Mouse (Mus musculus): ENCODE measurements around the gene Ercc1. TPM values are rescaled to one million over a fixed set of nuclear protein-coding genes. Genes with fewer than 3 reads are reported as not detected.
A peak's percentile ranks its signal among the peaks of the same experiment; 100 is the strongest.

Gene Ercc1
- total RNA-seq, 2 experiments from 2014 or later = 26.7 to 28.7 TPM

- peak; percentile 97 for DNase-seq
- intact Hi-C loops (cut with DNase I; ENCODE audit: low total_unique reads) = no loop called here
Observed at GRCm38 (mm10) chr7:19308454-19309277, 35.9 kb upstream of the Ercc1 start.

- DNase-seq = no peak
- intact Hi-C loops (cut with DNase I; ENCODE audit: low total_unique reads) = no loop called here
Observed at GRCm38 (mm10) chr7:19309278-19309883, 35.2 kb upstream of the Ercc1 start.

- intact Hi-C loops (cut with DNase I; ENCODE audit: low total_unique reads) = no loop called here
- DNase-seq = peak; percentile 96
Observed at GRCm38 (mm10) chr7:19309884-19310641, 34.5 kb upstream of the Ercc1 start, which contains the start of gene Fosb. Gene Fosb (minus strand): TSS chr7:19310051.

- DNase-seq = no peak
- intact Hi-C loops (cut with DNase I; ENCODE audit: low total_unique reads) = no loop called here
Observed at GRCm38 (mm10) chr7:19311991-19312390, 32.6 kb upstream of the Ercc1 start.

GRCm38 (mm10) chr7:19314033-19314432, 30.5 kb upstream of the Ercc1 start:
- no peak for DNase-seq
- intact Hi-C loops (cut with DNase I; ENCODE audit: low total_unique reads) = no loop called here

- peak; percentile 35 for DNase-seq
- intact Hi-C loops (cut with DNase I; ENCODE audit: low total_unique reads) = no loop called here
Observed at GRCm38 (mm10) chr7:19316451-19317161, 28.0 kb upstream of the Ercc1 start.

- no peak for DNase-seq
- intact Hi-C loops (cut with DNase I; ENCODE audit: low total_unique reads) = no loop called here
Observed at GRCm38 (mm10) chr7:19318201-19318600, 26.4 kb upstream of the Ercc1 start.

- no peak for DNase-seq
- intact Hi-C loops (cut with DNase I; ENCODE audit: low total_unique reads) = no loop called here
Observed at GRCm38 (mm10) chr7:19318676-19319075, 25.9 kb upstream of the Ercc1 start.

- no peak for DNase-seq
- intact Hi-C loops (cut with DNase I; ENCODE audit: low total_unique reads) = no loop called here
Observed at GRCm38 (mm10) chr7:19319458-19319857, 25.1 kb upstream of the Ercc1 start.

GRCm38 (mm10) chr7:19319906-19320305, 24.7 kb upstream of the Ercc1 start:
- peak; percentile 98 for DNase-seq
- intact Hi-C loops (cut with DNase I; ENCODE audit: low total_unique reads) = no loop called here

GRCm38 (mm10) chr7:19320637-19321036, 23.9 kb upstream of the Ercc1 start:
- DNase-seq = no peak
- intact Hi-C loops (cut with DNase I; ENCODE audit: low total_unique reads) = no loop called here

GRCm38 (mm10) chr7:19321464-19321863, 23.1 kb upstream of the Ercc1 start:
- intact Hi-C loops (cut with DNase I; ENCODE audit: low total_unique reads) = no loop called here
- DNase-seq = no peak

GRCm38 (mm10) chr7:19322489-19322888, 22.1 kb upstream of the Ercc1 start:
- intact Hi-C loops (cut with DNase I; ENCODE audit: low total_unique reads) = no loop called here
- no peak for DNase-seq

GRCm38 (mm10) chr7:19324221-19324620, 20.4 kb upstream of the Ercc1 start:
- no peak for DNase-seq
- intact Hi-C loops (cut with DNase I; ENCODE audit: low total_unique reads) = no loop called here

- intact Hi-C loops (cut with DNase I; ENCODE audit: low total_unique reads) = no loop called here
- DNase-seq = no peak
Observed at GRCm38 (mm10) chr7:19325262-19326199, 19.0 kb upstream of the Ercc1 start.

- intact Hi-C loops (cut with DNase I; ENCODE audit: low total_unique reads) = no loop called here
- peak; percentile 92 for DNase-seq
Observed at GRCm38 (mm10) chr7:19326359-19326758, 18.2 kb upstream of the Ercc1 start.

- intact Hi-C loops (cut with DNase I; ENCODE audit: low total_unique reads) = no loop called here
- peak; percentile 92 for DNase-seq
Observed at GRCm38 (mm10) chr7:19327128-19327527, 17.4 kb upstream of the Ercc1 start.

GRCm38 (mm10) chr7:19327782-19328181, 16.8 kb upstream of the Ercc1 start:
- no peak for DNase-seq
- intact Hi-C loops (cut with DNase I; ENCODE audit: low total_unique reads) = no loop called here

- DNase-seq = no peak
- intact Hi-C loops (cut with DNase I; ENCODE audit: low total_unique reads) = no loop called here
Observed at GRCm38 (mm10) chr7:19328425-19328824, 16.2 kb upstream of the Ercc1 start.
